Mouse (Mus musculus): ENCODE results near the gene Adamts20.
"Not testable (repeated sequence)": the region's sequence is repeated elsewhere in the genome, so short reads cannot be mapped to it uniquely, and the experiment has no call there.

Adamts20 gene

DNA sequence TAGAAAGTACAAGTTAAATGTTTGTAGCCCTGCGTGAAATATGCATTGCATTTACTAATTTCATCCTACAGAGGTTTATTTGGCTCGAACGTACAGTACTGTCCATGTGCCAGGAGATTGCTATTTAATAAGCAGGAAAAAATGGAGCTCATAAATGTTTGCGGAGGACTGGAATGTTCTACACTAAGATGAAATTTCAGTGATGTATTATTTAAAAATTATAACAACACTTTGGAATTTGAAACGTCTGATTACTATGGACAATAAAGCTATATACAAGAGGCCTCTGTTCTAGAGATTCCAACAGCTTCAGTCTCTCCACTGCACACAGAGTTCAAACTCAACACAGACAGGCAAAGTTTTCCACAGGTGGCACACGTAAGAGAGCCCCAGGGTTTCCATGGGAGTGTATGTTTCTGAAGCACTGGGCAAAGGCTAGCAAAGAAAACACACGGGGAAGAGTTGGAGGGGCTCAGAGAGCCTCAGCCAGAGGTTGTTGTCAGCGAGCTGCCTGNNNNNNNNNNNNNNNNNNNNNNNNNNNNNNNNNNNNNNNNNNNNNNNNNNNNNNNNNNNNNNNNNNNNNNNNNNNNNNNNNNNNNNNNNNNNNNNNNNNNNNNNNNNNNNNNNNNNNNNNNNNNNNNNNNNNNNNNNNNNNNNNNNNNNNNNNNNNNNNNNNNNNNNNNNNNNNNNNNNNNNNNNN lies 20.6 kb downstream of the Adamts20 start:
- DNase-seq (ENCODE audit: low read depth in 1 of 2, low spot score in 2 of 2), result no peak

DNA sequence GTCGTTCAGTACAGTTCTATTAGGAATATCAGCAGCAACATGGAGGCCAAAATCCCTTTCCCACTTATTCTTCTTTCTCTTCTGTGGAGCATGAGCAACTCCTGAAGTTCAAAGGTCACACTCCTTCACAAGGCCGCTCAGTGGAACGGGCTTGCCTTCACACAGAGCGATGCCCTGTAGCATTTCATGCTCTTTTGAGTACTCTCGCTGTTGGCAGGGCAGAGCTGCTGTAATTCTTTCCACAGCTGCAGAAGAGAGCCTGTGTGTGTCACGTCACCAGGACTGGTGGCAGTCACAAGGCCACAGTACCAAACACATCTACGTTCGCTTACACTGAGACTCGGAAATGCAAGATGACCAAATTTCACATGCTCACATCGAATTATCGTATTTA lies 21.2 kb downstream of the Adamts20 start:
- DNase-seq (ENCODE audit: low read depth in 1 of 2, low spot score in 2 of 2), result no peak

- no peak for DNase-seq (ENCODE audit: low read depth in 1 of 2, low spot score in 2 of 2)
Measured at GRCm38 (mm10) chr15:94443025-94443424, 22.2 kb downstream of the Adamts20 start.

DNA sequence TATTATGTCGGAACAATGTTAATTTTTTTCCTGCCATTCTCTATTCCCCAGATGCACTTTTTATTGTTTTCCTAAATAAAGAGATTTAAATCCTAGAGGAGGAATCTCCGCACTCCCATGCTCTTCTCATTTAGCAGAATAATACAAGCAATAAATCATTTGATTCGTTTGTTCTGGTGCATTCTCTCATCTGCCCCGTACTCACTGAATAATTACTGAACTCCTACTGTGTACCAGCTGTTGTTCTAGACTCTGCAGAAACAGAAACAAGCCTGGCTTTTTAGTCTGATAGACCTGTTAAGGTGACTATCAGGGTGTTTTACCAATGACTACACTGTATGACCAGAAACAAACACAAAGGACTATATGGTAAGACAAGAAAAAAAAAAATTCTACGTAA lies 29.7 kb downstream of the Adamts20 start:
- DNase-seq (ENCODE audit: low read depth in 1 of 2, low spot score in 2 of 2), result no peak

DNA sequence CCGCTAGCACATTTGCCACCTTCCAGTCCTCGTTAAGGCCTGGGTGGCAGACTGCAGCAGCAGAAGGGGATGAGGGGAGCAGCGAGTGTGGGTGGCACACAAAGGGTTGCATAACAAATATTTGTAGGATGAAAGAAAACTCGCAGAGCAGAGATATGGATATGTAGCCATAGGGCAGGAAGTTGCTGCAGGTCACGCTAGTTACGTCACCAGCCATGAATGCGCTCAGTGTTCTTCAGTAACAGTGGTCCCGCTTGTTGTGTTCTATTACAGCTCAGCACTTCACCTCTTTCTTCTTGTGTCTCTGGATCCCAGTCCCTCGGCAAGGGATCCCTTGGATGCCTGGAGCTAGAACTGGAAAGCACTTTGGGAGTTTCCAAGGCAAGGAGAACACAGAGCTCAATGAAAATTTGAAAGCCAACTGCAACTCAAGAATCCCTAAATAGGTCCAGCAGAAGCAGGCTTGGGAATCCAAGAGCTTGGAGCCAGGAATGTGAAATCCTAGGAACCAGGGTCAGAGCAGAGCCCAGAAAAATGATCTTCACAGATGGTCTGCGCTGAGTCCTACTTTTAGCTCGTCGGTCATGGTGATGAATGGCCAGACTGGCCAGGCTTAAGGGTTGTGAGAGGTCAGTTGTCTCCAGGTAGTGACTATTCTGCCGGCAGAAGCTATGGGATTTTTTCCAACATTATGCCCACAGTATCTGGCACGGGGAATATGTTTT lies 34.4 kb downstream of the Adamts20 start:
- no peak for DNase-seq (ENCODE audit: low read depth in 1 of 2, low spot score in 2 of 2)

DNA sequence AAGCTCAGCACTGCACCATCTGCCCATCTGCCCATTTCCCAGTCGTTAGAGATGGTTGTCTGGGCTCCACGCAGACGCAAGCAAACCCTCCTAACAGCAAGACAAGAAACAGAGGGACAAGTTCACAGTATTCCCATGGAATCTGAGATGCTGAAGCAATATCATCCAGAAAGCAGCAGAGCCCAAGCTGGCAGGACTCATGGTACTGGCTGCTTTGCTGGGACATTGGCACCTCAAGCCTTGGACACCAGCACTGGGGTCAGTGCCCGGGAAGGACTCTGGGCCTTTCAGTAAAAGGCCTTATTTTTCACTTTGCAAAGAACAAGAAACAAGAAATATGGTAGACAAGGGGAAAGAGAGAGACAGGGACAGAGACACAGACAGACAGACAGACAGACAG lies 36.5 kb downstream of the Adamts20 start:
- no peak for DNase-seq (ENCODE audit: low read depth in 1 of 2, low spot score in 2 of 2)

GRCm38 (mm10) chr15:94427482-94428214 lies 37.6 kb downstream of the Adamts20 start:
- no peak for DNase-seq (ENCODE audit: low read depth in 1 of 2, low spot score in 2 of 2)

GRCm38 (mm10) chr15:94420526-94420925 lies 44.7 kb downstream of the Adamts20 start:
- DNase-seq (ENCODE audit: low read depth in 1 of 2, low spot score in 2 of 2), result no peak

DNA sequence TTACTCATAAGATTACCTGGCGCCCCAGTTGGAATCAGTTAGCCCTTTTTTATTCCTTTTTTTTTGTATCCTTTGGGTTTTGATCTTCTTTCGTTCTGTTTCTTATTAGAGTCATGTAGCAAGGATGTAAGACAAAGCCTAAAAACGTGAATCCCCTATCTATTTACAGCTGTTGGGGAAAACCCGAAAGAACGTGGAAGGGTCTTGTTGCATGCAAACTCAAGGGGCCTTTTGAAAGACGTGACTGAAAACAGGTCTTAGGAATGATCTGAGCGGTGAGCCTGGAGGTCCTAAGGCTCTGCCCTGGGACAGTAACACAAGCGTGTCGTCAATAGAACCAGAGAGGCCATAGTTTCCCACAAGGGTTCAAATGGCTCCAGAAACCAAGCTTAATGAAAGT lies 46.1 kb downstream of the Adamts20 start:
- DNase-seq (ENCODE audit: low read depth in 1 of 2, low spot score in 2 of 2), result no peak

- no peak for DNase-seq (ENCODE audit: low read depth in 1 of 2, low spot score in 2 of 2)
Measured at GRCm38 (mm10) chr15:94418427-94418826, 46.8 kb downstream of the Adamts20 start.

DNA sequence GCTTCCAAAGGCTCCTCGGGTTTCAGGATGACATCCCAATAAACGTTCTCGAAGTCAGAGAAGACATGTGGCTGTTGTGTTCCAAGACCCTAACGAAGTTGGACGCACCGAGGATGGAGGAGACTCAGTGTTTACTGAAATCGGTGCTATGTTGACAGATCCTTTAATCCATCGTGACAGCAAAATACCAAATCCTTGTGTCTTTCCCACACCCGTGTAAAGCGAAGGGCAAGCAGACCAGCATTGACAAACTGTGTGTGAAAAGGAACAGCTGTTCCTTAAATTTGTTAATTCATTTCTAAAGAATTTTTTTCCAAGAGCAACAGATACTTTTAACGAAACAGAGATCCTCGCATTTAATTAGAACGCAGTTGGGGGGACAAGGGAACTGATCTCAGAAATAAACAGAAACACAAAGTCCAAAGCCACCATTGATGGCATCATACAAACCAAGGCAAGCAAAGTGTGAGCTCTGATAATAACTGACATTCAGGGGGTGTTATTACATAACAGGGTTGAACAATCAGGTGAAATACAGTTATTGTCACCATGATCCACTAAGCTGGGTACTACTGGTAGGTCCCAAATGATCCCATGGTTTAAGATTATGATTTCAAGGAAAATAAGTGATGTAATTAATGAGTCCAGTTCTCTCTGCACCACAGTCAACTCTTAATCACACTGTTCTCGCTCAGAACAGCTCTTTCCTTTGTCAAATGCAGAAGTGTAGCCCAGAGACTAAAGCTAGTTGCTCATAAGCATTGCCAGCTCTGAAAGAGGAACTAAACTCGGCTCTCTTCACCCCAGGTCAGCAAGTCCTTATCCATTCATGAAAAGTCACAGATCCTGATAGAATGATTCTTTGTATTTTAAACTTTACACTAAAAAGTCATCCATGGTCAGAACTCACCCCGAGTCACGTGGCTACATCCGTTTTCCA lies 47.7 kb downstream of the Adamts20 start:
- DNase-seq (ENCODE audit: low read depth in 1 of 2, low spot score in 2 of 2), result no peak

- DNase-seq (ENCODE audit: low read depth in 1 of 2, low spot score in 2 of 2), result no peak
Measured at GRCm38 (mm10) chr15:94409832-94410231, 55.4 kb downstream of the Adamts20 start.

DNA sequence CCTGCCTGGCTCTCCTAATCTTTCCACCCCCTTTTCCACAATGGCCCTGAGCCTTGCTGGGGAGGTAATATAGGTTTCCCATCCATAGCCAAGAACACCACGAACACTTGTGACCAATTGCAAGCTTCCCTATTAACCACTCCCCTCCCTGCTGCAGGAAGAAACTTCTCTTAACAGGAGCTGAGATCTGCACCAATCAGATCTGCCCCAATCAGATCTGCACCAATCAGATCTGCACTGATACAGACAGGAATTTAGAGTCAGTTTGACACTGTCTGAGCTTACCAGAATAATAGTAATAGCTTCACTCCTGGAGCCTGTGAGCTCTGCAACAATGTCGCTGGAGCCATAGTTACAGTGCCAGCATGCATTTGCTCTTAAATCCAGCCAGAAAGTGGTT lies 58.9 kb downstream of the Adamts20 start:
- no peak for DNase-seq (ENCODE audit: low read depth in 1 of 2, low spot score in 2 of 2)

DNA sequence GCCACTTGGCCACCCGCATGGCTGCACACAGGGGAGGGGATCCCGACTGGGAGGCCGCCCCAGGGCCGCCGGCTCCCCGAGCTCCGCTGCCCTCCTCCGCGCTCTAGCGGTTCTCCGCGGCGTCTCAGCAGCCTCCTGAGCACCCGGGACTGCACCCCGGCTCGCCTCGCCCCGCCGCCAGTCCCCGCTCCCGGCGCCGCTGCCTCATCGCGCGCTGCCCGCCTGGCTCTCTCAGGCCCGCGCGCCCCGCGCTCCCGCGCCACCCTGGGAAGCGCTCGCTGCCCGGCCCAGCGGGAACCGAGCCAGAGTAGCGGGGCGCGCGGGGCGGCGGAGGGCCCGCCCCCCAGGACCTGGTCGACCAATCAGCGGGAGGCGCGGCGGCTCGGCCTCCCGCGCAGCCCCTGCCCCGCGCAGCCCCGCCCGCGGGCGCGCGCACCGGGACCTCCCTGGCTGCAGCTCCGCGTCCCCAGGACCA lies 61.1 kb downstream of the Adamts20 start:
- no peak for DNase-seq (ENCODE audit: low read depth in 1 of 2, low spot score in 2 of 2)

DNA sequence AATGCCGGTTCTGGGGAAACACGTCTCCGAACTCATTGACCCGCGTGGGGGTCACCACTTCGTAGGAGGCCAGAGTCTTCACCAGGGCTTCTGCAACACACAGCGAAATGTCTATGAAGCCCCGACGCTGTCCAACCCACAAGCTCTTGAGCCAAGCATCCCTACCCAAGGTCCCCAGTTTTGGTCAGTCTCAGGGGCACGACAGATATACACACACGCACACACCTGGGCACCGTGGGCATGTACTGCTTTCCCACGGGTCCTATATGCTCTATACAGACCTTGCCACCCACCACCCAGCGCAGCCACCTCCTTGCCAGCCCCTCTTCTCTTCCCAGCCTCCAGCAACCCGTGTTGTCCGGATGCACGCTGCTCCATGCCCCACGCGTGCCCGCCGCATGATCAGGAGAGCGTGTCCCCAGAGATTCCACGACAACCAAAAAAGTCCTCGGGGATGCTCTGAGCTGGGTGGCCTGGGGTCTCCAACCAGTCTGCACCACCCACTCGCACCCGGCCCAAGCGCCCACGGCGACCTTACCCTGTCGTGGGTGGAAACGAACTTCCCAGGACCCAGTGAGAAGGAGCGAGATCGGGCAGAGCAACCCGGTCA lies 61.7 kb downstream of the Adamts20 start:
- DNase-seq (ENCODE audit: low read depth in 1 of 2, low spot score in 2 of 2), result no peak

- DNase-seq (ENCODE audit: low read depth in 1 of 2, low spot score in 2 of 2), result no peak
Measured at GRCm38 (mm10) chr15:94403018-94403417, 62.2 kb downstream of the Adamts20 start.

DNA sequence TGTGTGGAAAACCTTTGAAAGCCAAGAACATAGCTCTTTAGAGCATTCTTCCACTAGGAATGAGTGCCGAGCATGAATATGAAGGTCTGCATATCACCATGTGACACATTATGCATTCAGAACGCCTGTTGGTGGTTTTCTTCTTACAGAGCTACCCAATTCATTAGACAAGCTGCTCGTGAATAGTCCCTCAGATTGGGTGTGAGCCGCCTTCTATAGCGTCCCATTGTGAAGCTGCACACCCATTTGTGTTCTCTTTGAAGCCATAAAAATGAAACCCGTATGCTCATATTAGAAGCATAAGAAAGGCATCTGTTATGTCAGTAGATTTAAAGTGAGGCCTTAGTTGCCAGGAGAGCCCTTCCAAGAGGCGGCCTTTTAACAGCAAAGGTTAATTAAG lies 72.5 kb downstream of the Adamts20 start:
- DNase-seq (ENCODE audit: low read depth in 1 of 2, low spot score in 2 of 2), result no peak

- DNase-seq (ENCODE audit: low read depth in 1 of 2, low spot score in 2 of 2), result not testable (repeated sequence)
Measured at GRCm38 (mm10) chr15:94390127-94390526, 75.1 kb downstream of the Adamts20 start.

DNA sequence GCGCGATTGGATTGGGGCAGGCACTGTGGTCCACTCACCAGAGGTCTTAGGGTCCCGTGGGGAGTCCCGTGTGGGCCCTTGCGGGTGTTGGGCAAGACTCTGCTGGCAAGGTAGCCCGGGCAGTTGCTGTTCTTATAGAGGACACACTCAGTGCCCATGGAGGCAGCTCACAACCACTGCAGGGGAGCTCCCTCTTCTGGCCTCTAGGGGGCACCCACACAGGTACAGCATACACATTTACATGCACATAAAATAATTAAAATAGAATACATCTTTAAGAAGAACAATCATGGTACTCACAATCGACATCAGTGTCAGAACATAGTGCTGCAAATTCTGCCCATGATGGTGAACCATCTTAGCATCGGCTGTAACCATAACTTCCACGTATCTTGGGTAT lies 85.8 kb downstream of the Adamts20 start:
- DNase-seq (ENCODE audit: low read depth in 1 of 2, low spot score in 2 of 2), result no peak

DNA sequence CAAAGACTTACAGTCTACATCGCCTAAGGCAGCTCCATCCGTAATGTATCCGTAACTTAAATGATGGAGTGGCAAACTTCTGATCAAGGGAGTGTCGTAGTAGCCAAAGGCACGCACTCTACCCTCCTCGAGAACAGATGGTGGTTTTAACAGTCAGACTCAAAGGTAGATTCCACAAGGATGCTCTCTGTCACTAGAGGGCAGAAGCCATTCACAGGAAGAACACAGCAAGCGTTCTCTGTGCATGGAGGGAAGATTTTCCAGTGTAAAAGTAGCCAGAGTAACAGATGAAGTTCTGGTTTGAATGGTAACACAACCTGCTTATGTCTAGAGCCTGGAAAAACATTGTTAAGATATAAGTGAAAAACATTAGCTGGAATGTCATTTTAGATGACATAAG lies 92.7 kb downstream of the Adamts20 start:
- no peak for DNase-seq (ENCODE audit: low read depth in 1 of 2, low spot score in 2 of 2)

DNA sequence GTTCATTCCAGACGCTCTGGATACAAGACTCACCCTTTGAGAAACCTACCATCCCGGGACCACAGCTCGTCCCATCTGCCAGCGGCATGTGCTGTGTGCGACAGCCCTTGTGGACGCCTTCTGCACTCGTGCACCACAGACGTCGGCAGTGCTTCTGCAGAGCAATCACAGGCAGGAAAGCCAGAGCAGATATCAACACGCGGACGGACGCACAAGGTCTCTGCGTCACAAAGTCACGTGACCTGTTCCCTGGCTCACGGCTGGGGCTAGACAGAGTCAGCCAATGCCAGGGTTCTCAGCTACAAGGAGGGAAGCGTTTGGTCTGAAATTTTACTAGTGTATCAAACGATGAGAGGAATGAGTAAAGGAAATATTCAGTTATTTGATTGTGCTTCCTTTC lies 116.2 kb downstream of the Adamts20 start:
- DNase-seq (ENCODE audit: low read depth in 1 of 2, low spot score in 2 of 2), result no peak
